Mouse (Mus musculus) limb, embryonic 14.5 days (tissue): ENCODE measurements around the gene Btf3. TPM values are rescaled to one million over a fixed set of nuclear protein-coding genes. Genes with fewer than 3 reads are reported as not detected.

ENCODE experiments used
- ATAC-seq: fragments of 200-750 bp; cut with Nextera tagmentation; 2 replicates; pipeline ENCODE4 v1.8.0; 2017; ENCODE audit warnings: low read depth, moderate number of reproducible peaks, moderate TSS enrichment; ENCODE audit not compliant: low FRiP score
- DNase-seq: peaks from one replicate; pipeline ENCODE4 v3.0.0-alpha.2; 2015; ENCODE audit warnings: low spot score
- H3K27ac ChIP-seq: fragments of 300-500 bp; sonication (generic); replicated peaks from 2 replicates; pipeline ENCODE4 v1.5.1; 2014; ENCODE audit warnings: low read depth, mild to moderate bottlenecking, low read length, moderate library complexity, mixed read lengths
- H3K27me3 ChIP-seq: fragments of 300-500 bp; sonication (generic); 2 replicates; pipeline ENCODE4 v1.6.1; 2014; ENCODE audit warnings: low read length, mixed read lengths; ENCODE audit not compliant: control insufficient read depth, insufficient read depth
- H3K36me3 ChIP-seq: fragments of 300-500 bp; sonication (generic); 2 replicates; pipeline ENCODE4 v1.6.1; 2014; ENCODE audit warnings: mild to moderate bottlenecking, low read length, moderate library complexity, mixed read lengths; ENCODE audit not compliant: control insufficient read depth, insufficient read depth
- H3K4me1 ChIP-seq: fragments of 300-500 bp; sonication (generic); 2 replicates; pipeline ENCODE4 v1.6.1; 2014; ENCODE audit warnings: antibody characterized with exemption, low read length, mixed read lengths; ENCODE audit not compliant: control insufficient read depth, insufficient read depth
- H3K4me2 ChIP-seq: fragments of 300-500 bp; sonication (generic); replicated peaks from 2 replicates; pipeline ENCODE4 v1.6.1; 2014; ENCODE audit warnings: low read depth, mild to moderate bottlenecking, low read length, moderate library complexity; ENCODE audit not compliant: severe bottlenecking
- H3K4me3 ChIP-seq: fragments of 300-500 bp; sonication (generic); replicated peaks from 2 replicates; pipeline ENCODE4 v1.5.1; 2014; ENCODE audit warnings: low read length
- H3K9ac ChIP-seq: fragments of 300-500 bp; sonication (generic); 2 replicates; pipeline ENCODE4 v1.6.1; 2014; ENCODE audit warnings: mild to moderate bottlenecking, low read depth, low read length, moderate library complexity; ENCODE audit not compliant: severe bottlenecking
- H3K9me3 ChIP-seq: fragments of 300-500 bp; sonication (generic); 2 replicates; pipeline ENCODE4 v1.6.1; 2016; ENCODE audit warnings: low read length; ENCODE audit not compliant: control insufficient read depth
- POLR2A ChIP-seq: fragments of 200-500 bp; IDR thresholded peaks from 2 replicates; pipeline ENCODE4 v1.8.0; 2012; ENCODE audit warnings: inconsistent platforms, mild to moderate bottlenecking, moderate library complexity, borderline replicate concordance; ENCODE audit not compliant: insufficient read depth, insufficient read length; ENCODE audit errors: extremely low read depth
- WGBS: fragments of 180-500 bp; shearing (Covaris S2); extraction: QIAGEN DNeasy Blood & Tissue Kit; methylation state at CpG from one replicate; pipeline ENCODE4 v1.1.7; 2014; 5-methylcytosine and 5-hydroxymethylcytosine counted together
- polyA plus RNA-seq, 2 experiments: library from polyadenylated mRNA; depleted of rRNA in 1 of 2; stranded (reverse) in 1 of 2; unstranded in 1 of 2; fragments of >200 nt; fragmentation: Nextera tagmentation in 1 of 2; extraction: Ambion mirVana in 1 of 2; gene quantifications; 2 replicates each; pipeline versions ENCODE4 v1.2.1 to v1.2.3; 2012 to 2014

Btf3 gene
- polyA plus RNA-seq, 2 experiments: 731 to 867 TPM

GRCm38 (mm10) chr13:98306852-98307475, 9.8 kb downstream of the Btf3 start:
- no peak overlapping the region for H3K4me3 ChIP-seq
- DNase-seq (no peak), ATAC-seq (no peak)
- H3K9ac ChIP-seq: no peak overlapping the region
- no peaks in the 10 kb centered on the region; the same call in 1 of the 2 replicates for H3K4me1 ChIP-seq
- no peak overlapping the region for H3K27ac ChIP-seq
- TF ChIP-seq POLR2A: no peak
- H3K4me2 ChIP-seq: no peak overlapping the region
- 46% methylated on average over 14 of the region's 14 CpGs for WGBS
- peaks cover 44% of the 10 kb centered on the region for H3K36me3 ChIP-seq
- no peaks in the 10 kb centered on the region for H3K9me3 ChIP-seq
- no peaks in the 10 kb centered on the region for H3K27me3 ChIP-seq

GRCm38 (mm10) chr13:98306393-98306792, 10.4 kb downstream of the Btf3 start:
- no peak overlapping the region for H3K4me3 ChIP-seq
- WGBS: 51% methylated on average over 5 of the region's 5 CpGs
- ATAC-seq: no peak
- peaks cover 38% of the 10 kb centered on the region for H3K36me3 ChIP-seq
- no peaks in the 10 kb centered on the region for H3K27me3 ChIP-seq
- TF ChIP-seq POLR2A: no peak
- no peak overlapping the region for H3K9ac ChIP-seq
- no peak overlapping the region for H3K4me2 ChIP-seq
- H3K27ac ChIP-seq: no peak overlapping the region
- H3K4me1 ChIP-seq: no peaks in the 10 kb centered on the region
- H3K9me3 ChIP-seq: no peaks in the 10 kb centered on the region
- no peak for DNase-seq

- H3K4me3 ChIP-seq: no peak overlapping the region
- TF ChIP-seq POLR2A: no peak
- WGBS: 90% methylated on average over 9 of the region's 9 CpGs
- no peaks in the 10 kb centered on the region for H3K4me1 ChIP-seq
- H3K27ac ChIP-seq: no peak overlapping the region
- H3K9ac ChIP-seq: no peak overlapping the region
- ATAC-seq: no peak
- H3K4me2 ChIP-seq: no peak overlapping the region
- DNase-seq: no peak
- H3K27me3 ChIP-seq: no peaks in the 10 kb centered on the region
- H3K36me3 ChIP-seq: peaks cover 27% of the 10 kb centered on the region
- no peaks in the 10 kb centered on the region for H3K9me3 ChIP-seq
Measured at GRCm38 (mm10) chr13:98305257-98305656, 11.5 kb downstream of the Btf3 start.

- no peak for TF ChIP-seq POLR2A
- H3K4me3 ChIP-seq: no peak overlapping the region
- WGBS: 48% methylated on average over 21 of the region's 21 CpGs
Measured at GRCm38 (mm10) chr13:98298833-98299758, 17.7 kb downstream of the Btf3 start.

GRCm38 (mm10) chr13:98297883-98298482, 18.8 kb downstream of the Btf3 start:
- no peak for TF ChIP-seq POLR2A
- Histone ChIP-seq H3K36me3 (no peaks in the 10 kb centered on the region), H3K27ac (no peak overlapping the region), H3K9ac (no peak overlapping the region), H3K27me3 (no peaks in the 10 kb centered on the region), H3K4me2 (no peak overlapping the region), H3K4me1 (no peaks in the 10 kb centered on the region), H3K9me3 (no peaks in the 10 kb centered on the region), H3K4me3 (no peak overlapping the region)
- ATAC-seq (no peak), DNase-seq (no peak)
- WGBS: 87% methylated on average over 6 of the region's 6 CpGs

More at GRCm38 (mm10) chr13:98298833-98299758, 17.7 kb downstream of the Btf3 start:
- peak; percentile 85; the same call in 1 of the 2 replicates for ATAC-seq
- no peak overlapping the region for H3K27ac ChIP-seq
- peak overlapping the region; percentile 35; the same call in 1 of the 2 replicates for H3K4me2 ChIP-seq
- no peaks in the 10 kb centered on the region for H3K36me3 ChIP-seq
- H3K9me3 ChIP-seq: no peaks in the 10 kb centered on the region
- no peaks in the 10 kb centered on the region for H3K4me1 ChIP-seq
- no peaks in the 10 kb centered on the region for H3K27me3 ChIP-seq
- peak; percentile 94 for DNase-seq
- no peak overlapping the region for H3K9ac ChIP-seq
